12 mouse cellular contexts compared by ENCODE assay signal in the genomic region with DNA sequence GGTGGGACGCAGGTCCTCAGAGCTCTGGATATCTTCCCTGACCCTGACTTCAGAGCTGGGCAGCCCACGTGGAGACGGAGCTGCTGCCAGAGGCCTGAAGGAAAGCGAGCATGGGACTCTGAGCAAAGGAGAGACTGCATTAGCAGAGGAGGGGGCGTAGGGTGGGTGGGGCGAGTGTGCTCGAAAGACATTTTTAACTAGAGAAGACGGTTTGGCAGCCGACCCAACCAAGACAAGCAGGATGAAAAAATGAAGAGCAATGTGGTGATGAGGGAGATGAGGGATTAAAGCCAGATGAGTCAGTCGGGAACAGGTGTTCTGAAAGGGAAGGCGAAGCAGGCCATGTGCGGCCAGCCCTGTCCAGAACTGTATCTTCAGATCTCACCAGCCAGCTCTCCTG.
DNase-seq lines count a peak whose midpoint lies in the region; ATAC-seq lines count a peak whose summit lies in the region.
"Had no signal": no experiment of that assay in that cellular context is flagged by ENCODE, and none has a peak within 500 bp of the region (broad histone marks: within the 10 kb centered on the region; RNA-seq: fewer than 3 reads in every experiment).

No protein-coding gene starts in this region.

- DNase-seq in layer of hippocampus, adult 11-12 months (ENCODE audit: low spot score), result peak; percentile 69
- DNase-seq in layer of hippocampus, adult 9-10 months (ENCODE audit: low spot score), result no peak
- peak; percentile 54 to 83 for DNase-seq in layer of hippocampus, adult 18-20 months (ENCODE audit: low spot score in 2 of 2)
- peak; percentile 69 to 96 for DNase-seq in left cerebral cortex, postnatal 25 days (ENCODE audit: low spot score in 2 of 2)
- peak; percentile 92 for DNase-seq in telencephalon, adult 2 months (ENCODE audit: low read depth, low spot score)
- no peak for DNase-seq in urinary bladder, adult 18-20 months (ENCODE audit: low spot score in 2 of 2)
- DNase-seq: embryo, embryonic 11 days; kidney, postnatal 10 days; lung, adult 2 months; retina, postnatal 1 day had no signal

- no peak overlapping the region for H3K4me3 ChIP-seq in hindbrain, embryonic 13.5 days

- no peaks in the 10 kb centered on the region for H3K27me3 ChIP-seq in hindbrain, embryonic 13.5 days

- H3K36me3 ChIP-seq in hindbrain, embryonic 13.5 days, result peaks cover 67% of the 10 kb centered on the region

- no peak overlapping the region for H3K4me2 ChIP-seq in hindbrain, embryonic 13.5 days

- H3K4me1 ChIP-seq in hindbrain, embryonic 13.5 days (replicated peaks), result no peaks in the 10 kb centered on the region; the same call in 1 of the 2 replicates

- intact Hi-C loops in left cerebral cortex, postnatal 25 days (cut with DNase I), result loop anchor here (1.0 to 5.0 kb wide), 2 partner anchors 8 to 61 kb away; no protein-coding TSS in a partner anchor

- no peaks in the 10 kb centered on the region for H3K9me3 ChIP-seq in hindbrain, embryonic 13.5 days

- no peak for ATAC-seq in hindbrain, embryonic 13.5 days (ENCODE audit: low FRiP score)
- ATAC-seq: inflammation-experienced regulatory T-cells, adult 6 months had no signal

- H3K27ac ChIP-seq in hindbrain, embryonic 13.5 days, result no peak overlapping the region

- H3K9ac ChIP-seq in hindbrain, embryonic 13.5 days, result no peak overlapping the region

- 86% methylated on average over 12 of the region's 12 CpGs for WGBS in hindbrain, embryonic 13.5 days

Comparison
In these comparisons a context has a peak if more than half of its experiments do, and no peak if none do; other contexts are left out.
1. DNase-seq: peak in layer of hippocampus, adult 11-12 months (single experiment), layer of hippocampus, adult 18-20 months (2 of 2), left cerebral cortex, postnatal 25 days (2 of 2) and telencephalon, adult 2 months (single experiment); none in layer of hippocampus, adult 9-10 months (single experiment) and urinary bladder, adult 18-20 months (0 of 2).